Mouse (Mus musculus): ENCODE results near the gene Cdhr5. TPM values are rescaled to one million over a fixed set of nuclear protein-coding genes. Genes with fewer than 3 reads are reported as not detected.

Cdhr5 gene
- polyA plus RNA-seq, 1 experiment from 2014 or later, result not detected

GRCm38 (mm10) chr7:141278766-141279590 is 2.4 kb upstream of the Cdhr5 start, which contains the start of gene Sct:
Sct (minus strand) TSS chr7:141279133.
- TF ChIP-seq EP300 (IDR thresholded peaks at IDR 0.05) (no peak), CTCF (IDR thresholded peaks at IDR 0.05) (peak; percentile 74)
- H3K27ac ChIP-seq (ENCODE audit: low read length), result no peak within 1 kb of the TSS
- H3K4me3 ChIP-seq (ENCODE audit: low read depth, low read length), result peak within 1 kb of the TSS; percentile 36
- peak within 1 kb of the TSS; percentile 74 for H3K4me2 ChIP-seq (replicated peaks; ENCODE audit: low read depth, low read length)
- WGBS, result 4% methylated on average over 46 of the region's 46 CpGs
- peaks cover 6% of the 10 kb centered on the region; the same call in 1 of the 2 replicates for H3K4me1 ChIP-seq (ENCODE audit: insufficient read depth, low read depth, low read length)
- no peaks in the 10 kb centered on the region for H3K36me3 ChIP-seq (ENCODE audit: insufficient read depth, low read length)
- peak; percentile 74 for ATAC-seq
- 0 out of 2 replicates have a peak, but pooled peaks cover 5% of the 10 kb centered on the region for H3K27me3 ChIP-seq (replicated peaks; ENCODE audit: insufficient read depth, low read length)
- DNase-seq (ENCODE audit: low spot score), result peak; percentile 62
- no peaks in the 10 kb centered on the region for H3K9me3 ChIP-seq (ENCODE audit: low read length)
- no peak within 1 kb of the TSS for H3K9ac ChIP-seq (replicated peaks; ENCODE audit: low read depth)

- Histone ChIP-seq H3K4me3 (ENCODE audit: low read depth, low read length) (no peak overlapping the region), H3K4me1 (ENCODE audit: insufficient read depth, low read depth, low read length) (peaks cover 6% of the 10 kb centered on the region; the same call in 1 of the 2 replicates), H3K27ac (ENCODE audit: low read length) (no peak overlapping the region), H3K36me3 (ENCODE audit: insufficient read depth, low read length) (no peaks in the 10 kb centered on the region), H3K9me3 (ENCODE audit: low read length) (no peaks in the 10 kb centered on the region), H3K9ac (replicated peaks; ENCODE audit: low read depth) (no peak overlapping the region), H3K4me2 (replicated peaks; ENCODE audit: low read depth, low read length) (no peak overlapping the region), H3K27me3 (replicated peaks; ENCODE audit: insufficient read depth, low read length) (0 out of 2 replicates have a peak, but pooled peaks cover 5% of the 10 kb centered on the region)
- WGBS, result 91% methylated on average over 11 of the region's 11 CpGs
- TF ChIP-seq CTCF (IDR thresholded peaks at IDR 0.05) (no peak), EP300 (IDR thresholded peaks at IDR 0.05) (no peak)
- ATAC-seq (no peak; the same call in 1 of the 2 replicates), DNase-seq (ENCODE audit: low spot score) (no peak)
Observed at GRCm38 (mm10) chr7:141277701-141278678, 1.4 kb upstream of the Cdhr5 start.

- Histone ChIP-seq H3K36me3 (ENCODE audit: insufficient read depth, low read length) (no peaks in the 10 kb centered on the region), H3K9me3 (ENCODE audit: low read length) (no peaks in the 10 kb centered on the region), H3K27ac (ENCODE audit: low read length) (no peak overlapping the region), H3K27me3 (replicated peaks; ENCODE audit: insufficient read depth, low read length) (0 out of 2 replicates have a peak, but pooled peaks cover 5% of the 10 kb centered on the region), H3K4me2 (replicated peaks; ENCODE audit: low read depth, low read length) (no peak overlapping the region), H3K9ac (replicated peaks; ENCODE audit: low read depth) (no peak overlapping the region), H3K4me3 (ENCODE audit: low read depth, low read length) (no peak overlapping the region), H3K4me1 (ENCODE audit: insufficient read depth, low read depth, low read length) (peaks cover 6% of the 10 kb centered on the region; the same call in 1 of the 2 replicates)
- DNase-seq (ENCODE audit: low spot score) (no peak), ATAC-seq (no peak)
- 82% methylated on average over 9 of the region's 9 CpGs for WGBS
- TF ChIP-seq EP300 (IDR thresholded peaks at IDR 0.05) (no peak), CTCF (IDR thresholded peaks at IDR 0.05) (no peak)
Observed at GRCm38 (mm10) chr7:141275356-141275755, 1.2 kb downstream of the Cdhr5 start.

GRCm38 (mm10) chr7:141270631-141271030 is 6.0 kb downstream of the Cdhr5 start:
- Histone ChIP-seq H3K27me3 (replicated peaks; ENCODE audit: insufficient read depth, low read length) (no peaks in the 10 kb centered on the region), H3K4me2 (replicated peaks; ENCODE audit: low read depth, low read length) (no peak overlapping the region), H3K9me3 (ENCODE audit: low read length) (no peaks in the 10 kb centered on the region), H3K4me3 (ENCODE audit: low read depth, low read length) (no peak overlapping the region), H3K27ac (ENCODE audit: low read length) (no peak overlapping the region), H3K9ac (replicated peaks; ENCODE audit: low read depth) (no peak overlapping the region), H3K4me1 (ENCODE audit: insufficient read depth, low read depth, low read length) (peaks cover under 1% of the 10 kb centered on the region; the same call in 1 of the 2 replicates), H3K36me3 (ENCODE audit: insufficient read depth, low read length) (no peaks in the 10 kb centered on the region)
- DNase-seq (ENCODE audit: low spot score), result no peak
- TF ChIP-seq CTCF (IDR thresholded peaks at IDR 0.05), result no peak
- no peak for TF ChIP-seq EP300 (IDR thresholded peaks at IDR 0.05)
- WGBS, result 77% methylated on average over 3 of the region's 3 CpGs
- ATAC-seq, result no peak

GRCm38 (mm10) chr7:141269273-141269545 is 7.4 kb downstream of the Cdhr5 start:
- DNase-seq (ENCODE audit: low spot score) (no peak), ATAC-seq (no peak)
- peak overlapping the region; percentile 8; the same call in 1 of the 2 replicates for H3K4me3 ChIP-seq (ENCODE audit: low read depth, low read length)
- 62% methylated on average over 11 of the region's 14 CpGs for WGBS
- H3K4me2 ChIP-seq (replicated peaks; ENCODE audit: low read depth, low read length), result peak overlapping the region; percentile 41
- H3K27ac ChIP-seq (ENCODE audit: low read length), result no peak overlapping the region
- no peaks in the 10 kb centered on the region for H3K9me3 ChIP-seq (ENCODE audit: low read length)
- H3K4me1 ChIP-seq (ENCODE audit: insufficient read depth, low read depth, low read length), result peaks cover 9% of the 10 kb centered on the region; the same call in 1 of the 2 replicates
- H3K27me3 ChIP-seq (replicated peaks; ENCODE audit: insufficient read depth, low read length), result no peaks in the 10 kb centered on the region
- no peaks in the 10 kb centered on the region for H3K36me3 ChIP-seq (ENCODE audit: insufficient read depth, low read length)
- TF ChIP-seq EP300 (IDR thresholded peaks at IDR 0.05) (no peak), CTCF (IDR thresholded peaks at IDR 0.05) (no peak)
- H3K9ac ChIP-seq (replicated peaks; ENCODE audit: low read depth), result no peak overlapping the region
